Mouse (Mus musculus) cortical plate, adult 2 months (tissue): ENCODE measurements at regions not wholly inside any gene's neighbourhood (a gene's known extent, or its start where the extent isn't known, plus 50 kb on each side); places are given as distances from the start of the nearest gene placed in this dataset.

Source experiments
- CTCF ChIP-seq: fragments of 200-500 bp; IDR thresholded peaks from 2 replicates; pipeline ENCODE4 v1.5.1; 2011; ENCODE audit warnings: mild to moderate bottlenecking, control low read depth, low read length; ENCODE audit not compliant: insufficient read depth; ENCODE audit errors: extremely low read depth
- POLR2A ChIP-seq: fragments of 200-500 bp; IDR thresholded peaks from 2 replicates; pipeline ENCODE4 v1.6.1; 2011; ENCODE audit warnings: mild to moderate bottlenecking, low read length, control low read depth; ENCODE audit not compliant: insufficient read depth; ENCODE audit errors: extremely low read depth

GRCm38 (mm10) chr13:100988116-100988515, 154.9 kb upstream of the Slc30a5 start:
- TF ChIP-seq POLR2A = no peak
- no peak for TF ChIP-seq CTCF
